Mouse (Mus musculus) E14TG2a.4 (cell line): ENCODE data around the gene Gria1.

Source experiments
- H3K27me3 ChIP-seq: 2 replicates; pipeline ENCODE4 v1.6.1; 2014; ENCODE audit warnings: low read length, control low read depth; ENCODE audit not compliant: insufficient read depth
- H3K36me3 ChIP-seq: 2 replicates; pipeline ENCODE4 v1.6.1; 2014; ENCODE audit warnings: low read length, control low read depth; ENCODE audit not compliant: insufficient read depth
- H3K4me1 ChIP-seq: replicated peaks from 2 replicates; pipeline ENCODE4 v1.6.1; 2014; ENCODE audit warnings: low read depth, low read length, control low read depth
- H3K4me3 ChIP-seq: replicated peaks from 2 replicates; pipeline ENCODE4 v1.5.1; 2014; ENCODE audit warnings: mild to moderate bottlenecking, low read length
- H3K9me3 ChIP-seq: 2 replicates; pipeline ENCODE4 v1.6.1; 2014; ENCODE audit warnings: low read length, control low read depth
- CTCF ChIP-seq: conservative IDR thresholded peaks from 2 replicates; pipeline ENCODE4 v1.5.1; 2014; ENCODE audit warnings: low read length
- NANOG ChIP-seq: IDR thresholded peaks from 2 replicates; pipeline ENCODE4 v1.6.1; 2014; ENCODE audit warnings: borderline replicate concordance, low read length, mixed read lengths
- POU5F1 ChIP-seq: IDR thresholded peaks from 2 replicates; pipeline ENCODE4 v1.6.1; 2014; ENCODE audit warnings: low read length, borderline replicate concordance

Gene Gria1

GRCm38 (mm10) chr11:57160076-57160475 is 148.9 kb downstream of the Gria1 start:
- H3K9me3 ChIP-seq = no peaks in the 10 kb centered on the region
- TF ChIP-seq POU5F1 (no peak), CTCF (no peak), NANOG (no peak)
- H3K4me1 ChIP-seq = peaks cover 4% of the 10 kb centered on the region
- no peaks in the 10 kb centered on the region for H3K27me3 ChIP-seq
- H3K36me3 ChIP-seq = no peaks in the 10 kb centered on the region
- no peak overlapping the region for H3K4me3 ChIP-seq

DNA sequence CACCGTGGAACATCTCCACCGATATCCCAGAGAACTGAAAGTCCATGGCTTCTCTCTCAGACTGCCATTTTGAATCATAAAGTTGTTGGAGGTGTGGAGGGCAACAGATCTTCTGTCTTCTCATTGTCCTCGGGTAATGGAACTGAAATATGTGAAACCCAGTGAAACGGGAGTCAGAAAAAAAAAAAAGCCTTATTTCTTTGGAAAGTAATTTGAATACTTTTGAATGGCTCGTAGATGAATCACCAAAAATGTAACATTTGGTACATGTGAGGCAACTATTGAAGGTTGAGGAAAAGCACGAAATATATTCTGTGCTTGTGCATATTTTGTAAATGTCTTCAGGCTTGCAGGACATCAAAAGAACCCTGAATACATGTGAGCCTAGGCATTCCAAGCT is 151.7 kb downstream of the Gria1 start:
- Histone ChIP-seq H3K4me1 (peaks cover 12% of the 10 kb centered on the region), H3K9me3 (no peaks in the 10 kb centered on the region), H3K36me3 (no peaks in the 10 kb centered on the region), H3K4me3 (no peak overlapping the region), H3K27me3 (no peaks in the 10 kb centered on the region)
- TF ChIP-seq CTCF = no peak
- TF ChIP-seq NANOG = no peak
- TF ChIP-seq POU5F1 = no peak

GRCm38 (mm10) chr11:57170058-57170457 is 158.9 kb downstream of the Gria1 start:
- TF ChIP-seq POU5F1 (no peak), NANOG (no peak), CTCF (no peak)
- no peak overlapping the region for H3K4me3 ChIP-seq
- no peaks in the 10 kb centered on the region for H3K27me3 ChIP-seq
- H3K36me3 ChIP-seq = no peaks in the 10 kb centered on the region
- H3K9me3 ChIP-seq = no peaks in the 10 kb centered on the region
- H3K4me1 ChIP-seq = peaks cover 8% of the 10 kb centered on the region; the same call in 1 of the 2 replicates

- H3K27me3 ChIP-seq = no peaks in the 10 kb centered on the region
- H3K36me3 ChIP-seq = no peaks in the 10 kb centered on the region
- TF ChIP-seq POU5F1 = no peak
- no peak for TF ChIP-seq NANOG
- no peak for TF ChIP-seq CTCF
These were observed 163.0 kb downstream of the Gria1 start for GRCm38 (mm10) chr11:57174165-57174564.

DNA sequence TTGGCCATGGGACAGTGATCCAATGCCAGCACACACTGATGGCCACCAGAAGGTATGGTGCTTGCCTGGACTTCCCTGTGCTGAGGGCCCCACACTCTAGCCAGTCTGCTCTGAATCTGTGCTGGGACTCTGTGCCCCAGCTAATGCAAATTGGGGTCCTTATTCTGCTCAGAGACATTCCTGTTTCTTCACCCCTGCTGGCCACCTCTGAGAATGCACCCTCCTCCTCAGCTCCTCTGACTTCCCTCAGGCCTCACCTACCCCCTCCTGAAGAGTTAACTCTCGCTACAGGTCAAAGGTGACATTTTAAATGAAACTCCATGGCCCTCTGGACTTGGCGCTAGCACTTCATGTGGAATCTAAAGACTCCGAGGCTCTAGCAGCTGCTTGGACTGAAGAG is 165.4 kb downstream of the Gria1 start:
- no peaks in the 10 kb centered on the region for H3K36me3 ChIP-seq
- H3K4me3 ChIP-seq = no peak overlapping the region
- H3K9me3 ChIP-seq = no peaks in the 10 kb centered on the region
- no peaks in the 10 kb centered on the region for H3K27me3 ChIP-seq
- TF ChIP-seq CTCF = peak; percentile 63
- TF ChIP-seq NANOG = no peak
- no peaks in the 10 kb centered on the region for H3K4me1 ChIP-seq

More at GRCm38 (mm10) chr11:57174165-57174564, 163.0 kb downstream of the Gria1 start:
- no peaks in the 10 kb centered on the region for H3K9me3 ChIP-seq
- H3K4me1 ChIP-seq = no peaks in the 10 kb centered on the region
- no peak overlapping the region for H3K4me3 ChIP-seq

DNA sequence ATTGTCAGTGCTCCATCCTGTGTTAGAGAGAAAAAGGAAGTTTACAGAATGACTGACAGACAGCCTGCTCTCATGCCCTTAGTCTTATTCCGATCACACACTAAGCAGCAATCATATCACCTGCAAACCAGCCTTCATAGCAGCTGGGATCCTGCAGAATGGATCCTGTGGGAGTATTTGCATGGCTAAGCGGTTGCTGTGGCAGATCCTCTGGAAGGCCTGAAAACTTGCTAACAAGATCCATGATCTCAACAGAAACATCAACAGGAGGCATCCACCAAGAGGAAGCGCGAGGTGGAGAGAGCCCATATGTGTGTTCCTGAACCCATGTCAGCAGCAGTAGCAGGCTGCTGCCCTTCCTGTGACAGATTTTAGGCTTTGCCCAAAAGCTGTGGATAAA is 173.0 kb downstream of the Gria1 start:
- Histone ChIP-seq H3K27me3 (no peaks in the 10 kb centered on the region), H3K4me1 (no peaks in the 10 kb centered on the region), H3K36me3 (no peaks in the 10 kb centered on the region), H3K9me3 (no peaks in the 10 kb centered on the region; the same call in 1 of the 2 replicates), H3K4me3 (no peak overlapping the region)
- TF ChIP-seq NANOG (no peak), CTCF (no peak), POU5F1 (no peak)

DNA sequence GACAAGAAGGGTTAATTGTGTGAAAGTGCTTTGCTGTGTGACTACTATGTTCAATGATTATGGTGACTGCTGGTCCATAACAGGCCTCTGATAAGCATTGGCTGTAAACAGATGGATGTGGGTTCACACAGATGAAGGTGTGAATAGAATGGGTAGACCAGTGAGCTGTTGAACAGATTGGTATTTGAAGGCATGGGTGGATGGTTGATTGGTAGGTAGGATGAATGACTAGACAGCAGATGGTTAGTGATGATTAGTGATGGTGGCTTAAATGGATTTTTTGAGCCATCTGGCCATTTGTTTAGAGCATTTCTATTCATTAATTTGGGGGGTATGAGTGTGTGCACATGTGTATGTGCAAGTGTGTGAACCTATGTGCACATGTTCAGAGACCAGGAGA is 173.9 kb downstream of the Gria1 start:
- TF ChIP-seq POU5F1 (no peak), CTCF (no peak), NANOG (no peak)
- H3K27me3 ChIP-seq = no peaks in the 10 kb centered on the region
- no peaks in the 10 kb centered on the region for H3K36me3 ChIP-seq
- no peak overlapping the region for H3K4me3 ChIP-seq
- H3K4me1 ChIP-seq = no peaks in the 10 kb centered on the region
- H3K9me3 ChIP-seq = no peaks in the 10 kb centered on the region; the same call in 1 of the 2 replicates

DNA sequence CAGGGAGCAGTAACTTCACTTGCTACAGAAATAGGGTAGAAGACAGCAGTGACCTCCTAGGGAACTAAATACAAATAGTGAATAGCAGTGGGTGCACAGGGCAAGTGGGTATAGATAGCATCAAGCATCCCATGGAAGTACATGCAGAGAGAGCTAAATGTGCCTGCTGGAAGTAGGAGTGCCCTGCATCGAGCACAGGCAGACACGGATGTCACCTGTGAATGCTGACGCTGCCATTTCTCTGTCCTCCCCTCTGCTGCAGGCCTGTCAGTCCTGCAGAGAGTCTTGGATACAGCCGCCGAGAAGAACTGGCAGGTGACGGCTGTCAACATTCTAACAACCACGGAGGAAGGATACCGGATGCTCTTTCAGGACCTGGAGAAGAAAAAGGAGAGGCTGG is 178.2 kb downstream of the Gria1 start:
- Histone ChIP-seq H3K27me3 (no peaks in the 10 kb centered on the region), H3K9me3 (no peaks in the 10 kb centered on the region; the same call in 1 of the 2 replicates), H3K4me3 (no peak overlapping the region), H3K36me3 (no peaks in the 10 kb centered on the region), H3K4me1 (no peaks in the 10 kb centered on the region)
- TF ChIP-seq CTCF (no peak), NANOG (no peak), POU5F1 (no peak)

- TF ChIP-seq NANOG = no peak
- no peak for TF ChIP-seq POU5F1
- no peaks in the 10 kb centered on the region for H3K36me3 ChIP-seq
- H3K9me3 ChIP-seq = peaks cover 7% of the 10 kb centered on the region; the same call in 1 of the 2 replicates
- no peaks in the 10 kb centered on the region for H3K4me1 ChIP-seq
- H3K27me3 ChIP-seq = no peaks in the 10 kb centered on the region
- H3K4me3 ChIP-seq = no peak overlapping the region
These were observed 183.6 kb downstream of the Gria1 start for GRCm38 (mm10) chr11:57194746-57195145.
